Mouse (Mus musculus) liver (tissue): ENCODE measurements around the gene Gorasp1.
A peak's percentile ranks its signal among the peaks of the same experiment; 100 is the strongest.

Experiments used
- DNase-seq: peaks from one replicate; pipeline ENCODE4 v3.0.0-alpha.2; 2020; ENCODE audit warnings: mixed read lengths

Gorasp1 gene

GRCm38 (mm10) chr9:119972166-119972565 lies 34.8 kb upstream of the Gorasp1 start:
- no peak for DNase-seq

- DNase-seq, result no peak
Observed at GRCm38 (mm10) chr9:119970763-119971656, 33.6 kb upstream of the Gorasp1 start.

GRCm38 (mm10) chr9:119970221-119970620 lies 32.9 kb upstream of the Gorasp1 start:
- DNase-seq, result peak; percentile 48

GRCm38 (mm10) chr9:119969811-119970210 lies 32.4 kb upstream of the Gorasp1 start:
- DNase-seq, result no peak

- DNase-seq, result no peak
Observed at GRCm38 (mm10) chr9:119966221-119966910, 29.0 kb upstream of the Gorasp1 start.

GRCm38 (mm10) chr9:119965186-119965585 lies 27.8 kb upstream of the Gorasp1 start:
- no peak for DNase-seq

GRCm38 (mm10) chr9:119964206-119964605 lies 26.8 kb upstream of the Gorasp1 start:
- DNase-seq, result no peak

GRCm38 (mm10) chr9:119962987-119963667 lies 25.8 kb upstream of the Gorasp1 start:
- DNase-seq, result peak; percentile 82

GRCm38 (mm10) chr9:119962216-119962615 lies 24.9 kb upstream of the Gorasp1 start:
- no peak for DNase-seq

GRCm38 (mm10) chr9:119958835-119959234 lies 21.5 kb upstream of the Gorasp1 start:
- DNase-seq, result no peak

- no peak for DNase-seq
Observed at GRCm38 (mm10) chr9:119951388-119951787, 14.0 kb upstream of the Gorasp1 start.

GRCm38 (mm10) chr9:119950434-119950833 lies 13.1 kb upstream of the Gorasp1 start:
- no peak for DNase-seq

GRCm38 (mm10) chr9:119948804-119949203 lies 11.4 kb upstream of the Gorasp1 start:
- DNase-seq, result no peak

- peak; percentile 49 for DNase-seq
Observed at GRCm38 (mm10) chr9:119945173-119945900, 8.0 kb upstream of the Gorasp1 start.

GRCm38 (mm10) chr9:119943326-119943725 lies 6.0 kb upstream of the Gorasp1 start:
- no peak for DNase-seq

- no peak for DNase-seq
Observed at GRCm38 (mm10) chr9:119941861-119942260, 4.5 kb upstream of the Gorasp1 start.

- no peak for DNase-seq
Observed at GRCm38 (mm10) chr9:119941407-119941806, 4.0 kb upstream of the Gorasp1 start.

GRCm38 (mm10) chr9:119939646-119940045 lies 2.3 kb upstream of the Gorasp1 start:
- no peak for DNase-seq

- DNase-seq, result no peak
Observed at GRCm38 (mm10) chr9:119938496-119938895, 1.1 kb upstream of the Gorasp1 start.

- DNase-seq, result no peak
Observed at GRCm38 (mm10) chr9:119933675-119934074, 3.7 kb downstream of the Gorasp1 start.

GRCm38 (mm10) chr9:119932358-119932757 lies 5.0 kb downstream of the Gorasp1 start:
- no peak for DNase-seq

GRCm38 (mm10) chr9:119926497-119926896 lies 10.9 kb downstream of the Gorasp1 start:
- DNase-seq, result no peak

- no peak for DNase-seq
Observed at GRCm38 (mm10) chr9:119925729-119926128, 11.6 kb downstream of the Gorasp1 start.
